Mouse (Mus musculus) bone marrow macrophage, adult 2 months (primary cell): Measurements from ENCODE around the gene Calb2. TPM values are rescaled to one million over a fixed set of nuclear protein-coding genes. Genes with fewer than 3 reads are reported as not detected.

Experiments
- H3K27ac ChIP-seq: 2 replicates; pipeline ENCODE4 v1.5.1; 2012; ENCODE audit warnings: low read depth, low read length; ENCODE audit not compliant: insufficient read depth
- H3K4me1 ChIP-seq: 2 replicates; pipeline ENCODE4 v1.6.1; 2012; ENCODE audit warnings: low read length; ENCODE audit not compliant: control insufficient read depth, insufficient read depth
- H3K4me3 ChIP-seq: 2 replicates; pipeline ENCODE4 v1.5.1; 2012; ENCODE audit warnings: mild to moderate bottlenecking, low read length, moderate library complexity; ENCODE audit not compliant: insufficient read depth
- CTCF ChIP-seq: IDR thresholded peaks from 2 replicates; pipeline ENCODE4 v1.5.1; 2012; ENCODE audit warnings: low read depth, mild to moderate bottlenecking, low read length, moderate library complexity
- POLR2A ChIP-seq: IDR thresholded peaks from 2 replicates; pipeline ENCODE4 v1.6.1; 2012; ENCODE audit warnings: mild to moderate bottlenecking, low read depth, low read length, borderline replicate concordance
- polyA plus RNA-seq: library from polyadenylated mRNA; stranded (reverse); fragments of >200 nt; gene quantifications from 2 replicates; pipeline ENCODE4 v1.2.4, GENCODE M21; 2012; ENCODE audit not compliant: missing spikeins, insufficient read depth, insufficient read length

Calb2 gene
- polyA plus RNA-seq, 1 experiment: not detected

DNA sequence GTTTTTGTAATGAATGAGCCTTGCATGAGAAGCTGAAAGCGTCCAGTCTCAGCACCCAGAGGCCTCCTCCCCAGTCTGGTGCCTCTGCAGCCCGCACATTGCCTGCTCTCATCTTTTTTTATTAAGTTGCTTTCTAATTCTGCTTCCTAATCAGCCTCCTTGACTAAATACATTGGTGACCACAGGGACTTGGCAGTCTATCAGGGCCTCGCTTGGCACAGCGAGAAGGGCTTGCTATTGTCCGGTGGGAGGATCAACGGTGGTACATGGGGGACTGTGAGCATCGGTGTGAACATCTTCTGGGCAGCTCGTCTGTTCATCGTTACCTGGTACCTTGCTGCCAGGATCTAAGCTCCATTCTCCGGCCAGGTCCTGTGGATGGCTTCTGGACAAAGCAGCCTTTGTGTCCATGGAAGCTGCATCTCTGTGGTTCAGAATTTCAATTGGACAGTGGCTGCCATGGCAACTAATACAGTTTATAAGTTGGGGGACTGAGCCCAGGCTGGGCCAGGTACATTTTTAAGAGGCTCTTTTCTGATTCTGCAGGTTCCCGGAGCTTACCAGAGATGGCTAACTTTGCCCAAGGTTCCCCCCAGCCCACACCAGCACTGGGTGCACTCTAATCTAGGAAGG lies 14.8 kb upstream of the Calb2 start:
- no peak overlapping the region for H3K27ac ChIP-seq
- no peak overlapping the region for H3K4me3 ChIP-seq
- TF ChIP-seq POLR2A (no peak), CTCF (no peak)
- H3K4me1 ChIP-seq: no peaks in the 10 kb centered on the region

DNA sequence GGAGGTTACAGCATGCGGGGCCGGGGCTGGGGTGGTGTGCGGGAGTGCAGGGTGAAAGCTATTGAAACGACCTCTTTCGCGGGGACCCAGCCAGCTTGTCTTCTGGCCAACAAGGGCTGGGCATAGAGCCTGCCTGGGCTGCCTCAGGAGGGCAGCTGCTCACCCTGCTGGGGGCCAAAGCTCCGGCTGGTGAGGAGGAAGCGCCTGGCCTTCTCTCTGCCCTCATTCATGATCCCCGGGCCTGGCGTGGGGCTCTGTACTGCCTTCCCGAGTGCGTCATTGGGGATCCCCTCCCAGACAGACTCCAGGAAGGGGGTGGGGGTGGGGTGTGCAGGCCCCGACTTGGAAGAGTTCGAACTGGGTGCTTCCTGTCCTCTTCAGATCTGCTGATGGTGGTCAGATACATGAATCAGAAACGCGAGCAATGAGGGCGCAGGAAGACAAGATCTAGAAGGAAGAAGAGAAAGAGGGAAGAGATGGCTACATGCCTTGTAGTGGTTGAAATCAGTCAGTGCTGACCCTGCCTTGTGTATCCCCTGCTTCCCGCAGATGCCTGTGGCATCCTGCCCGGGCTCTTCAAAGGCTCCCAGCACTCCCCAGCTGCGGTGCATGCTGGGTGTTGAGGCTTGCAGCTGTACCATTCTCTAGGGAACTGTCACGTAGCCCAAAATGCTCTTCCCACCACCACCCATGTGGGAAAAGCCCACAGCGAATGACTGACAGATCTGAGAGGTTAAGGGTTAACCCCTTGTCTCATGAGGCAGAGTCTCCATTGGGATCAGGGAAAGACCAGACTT lies 9.5 kb upstream of the Calb2 start:
- no peak for TF ChIP-seq CTCF
- TF ChIP-seq POLR2A: no peak
- Histone ChIP-seq H3K4me3 (no peak overlapping the region), H3K27ac (no peak overlapping the region), H3K4me1 (no peaks in the 10 kb centered on the region)

DNA sequence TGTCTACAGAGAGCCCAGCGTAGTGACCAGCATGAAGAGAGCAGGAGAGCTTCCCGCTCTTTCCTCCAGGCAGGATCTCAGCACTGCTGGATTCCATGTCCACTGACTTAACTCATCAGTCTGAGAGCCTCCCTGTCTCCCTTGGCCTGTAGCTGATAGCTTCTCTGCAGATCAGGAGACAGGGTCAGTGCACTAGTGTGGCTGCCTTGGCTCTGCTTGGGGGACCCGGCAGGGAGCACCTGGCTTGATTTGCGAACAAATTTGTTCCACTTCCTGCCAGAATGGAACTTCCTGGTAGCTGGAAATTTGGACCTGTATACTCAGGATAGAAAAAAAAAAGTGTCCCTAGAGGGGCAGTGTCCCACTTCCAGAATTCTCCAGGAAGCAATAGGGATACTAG lies 6.8 kb upstream of the Calb2 start:
- Histone ChIP-seq H3K4me3 (no peak overlapping the region), H3K27ac (no peak overlapping the region), H3K4me1 (no peaks in the 10 kb centered on the region)
- no peak for TF ChIP-seq CTCF
- no peak for TF ChIP-seq POLR2A

DNA sequence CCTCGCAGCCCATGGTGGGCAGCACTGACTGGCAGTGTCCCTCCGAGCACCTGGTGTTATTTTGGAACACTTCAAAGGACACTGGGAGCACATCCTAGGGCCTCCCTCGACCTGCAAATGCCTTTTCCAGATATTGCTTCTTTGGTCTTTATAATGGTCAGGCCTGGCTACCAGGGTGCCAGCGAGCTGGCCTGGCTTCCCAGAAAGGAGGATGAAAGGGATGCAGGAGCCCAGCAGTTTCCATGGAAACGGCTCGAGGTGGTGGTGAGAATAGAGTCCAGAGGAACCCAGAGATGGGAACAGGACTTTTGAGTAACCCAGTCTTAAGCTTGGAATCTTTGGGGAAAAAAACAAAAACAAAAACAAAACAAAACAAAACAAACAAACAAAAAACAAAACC lies 4.2 kb upstream of the Calb2 start:
- Histone ChIP-seq H3K27ac (no peak overlapping the region), H3K4me1 (no peaks in the 10 kb centered on the region), H3K4me3 (no peak overlapping the region)
- no peak for TF ChIP-seq POLR2A
- no peak for TF ChIP-seq CTCF

DNA sequence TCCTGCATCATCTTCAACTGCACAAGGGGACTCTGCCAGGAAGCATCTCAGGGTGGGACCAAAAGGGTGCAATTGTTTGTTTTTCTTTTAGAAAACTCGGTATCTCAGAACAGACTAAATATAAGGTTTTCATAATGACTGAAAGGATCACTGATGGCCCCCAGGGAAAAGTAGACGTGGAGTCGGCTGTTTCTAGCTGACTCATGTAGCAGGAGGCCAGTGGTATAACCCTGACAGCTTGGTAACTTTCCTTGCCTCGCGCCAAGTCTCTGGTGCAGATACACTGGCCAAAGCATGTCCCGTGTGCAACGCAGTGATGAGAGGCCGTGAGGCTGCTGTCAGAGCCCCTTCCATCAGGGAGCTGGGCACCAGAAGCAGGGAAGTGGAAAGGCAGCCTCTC lies 1.7 kb downstream of the Calb2 start:
- TF ChIP-seq CTCF (no peak), POLR2A (no peak)
- no peak overlapping the region for H3K27ac ChIP-seq
- H3K4me3 ChIP-seq: no peak overlapping the region
- no peaks in the 10 kb centered on the region for H3K4me1 ChIP-seq

DNA sequence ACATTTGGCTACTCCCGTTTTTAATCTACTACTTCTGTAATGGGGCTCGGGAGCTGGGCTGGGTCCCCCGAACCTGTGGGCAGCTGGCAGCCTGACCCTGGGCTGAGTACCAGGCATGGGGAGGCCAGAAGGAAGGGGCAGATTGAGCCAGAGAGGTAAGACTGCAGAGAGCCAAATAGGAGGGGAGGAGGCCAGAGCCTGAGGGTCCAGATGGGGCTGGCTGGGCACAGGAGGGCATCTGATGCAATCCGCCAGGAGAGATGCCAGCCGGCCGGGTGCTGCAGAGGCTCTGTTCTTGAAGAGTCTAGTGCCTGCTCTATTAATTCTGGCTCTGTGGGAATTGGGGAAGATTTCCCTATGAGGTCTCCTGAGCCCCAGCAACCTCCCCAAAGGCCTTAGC lies 6.0 kb downstream of the Calb2 start:
- Histone ChIP-seq H3K27ac (no peak overlapping the region), H3K4me3 (no peak overlapping the region), H3K4me1 (no peaks in the 10 kb centered on the region)
- no peak for TF ChIP-seq CTCF
- TF ChIP-seq POLR2A: no peak

DNA sequence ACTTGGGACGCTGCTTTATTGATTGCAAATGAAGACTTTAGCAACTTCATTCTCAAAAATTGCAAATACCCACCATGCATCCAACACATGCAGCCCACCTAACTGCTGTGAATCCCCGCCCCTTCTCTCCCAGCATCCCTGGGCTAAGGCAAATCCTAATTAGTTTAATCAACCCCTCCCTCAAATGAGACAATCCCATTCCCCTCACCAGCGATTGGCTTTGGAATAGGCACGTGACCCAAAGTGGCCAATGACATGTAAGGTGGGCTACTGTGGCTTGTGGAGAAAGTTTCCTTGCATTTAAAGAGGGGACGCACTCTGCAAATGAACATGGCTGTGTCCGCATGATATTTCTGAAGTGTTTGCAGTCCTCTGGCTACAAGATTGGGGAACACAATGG lies 15.1 kb downstream of the Calb2 start:
- H3K27ac ChIP-seq: no peak overlapping the region
- no peaks in the 10 kb centered on the region for H3K4me1 ChIP-seq
- TF ChIP-seq CTCF: no peak
- no peak for TF ChIP-seq POLR2A
- no peak overlapping the region for H3K4me3 ChIP-seq

DNA sequence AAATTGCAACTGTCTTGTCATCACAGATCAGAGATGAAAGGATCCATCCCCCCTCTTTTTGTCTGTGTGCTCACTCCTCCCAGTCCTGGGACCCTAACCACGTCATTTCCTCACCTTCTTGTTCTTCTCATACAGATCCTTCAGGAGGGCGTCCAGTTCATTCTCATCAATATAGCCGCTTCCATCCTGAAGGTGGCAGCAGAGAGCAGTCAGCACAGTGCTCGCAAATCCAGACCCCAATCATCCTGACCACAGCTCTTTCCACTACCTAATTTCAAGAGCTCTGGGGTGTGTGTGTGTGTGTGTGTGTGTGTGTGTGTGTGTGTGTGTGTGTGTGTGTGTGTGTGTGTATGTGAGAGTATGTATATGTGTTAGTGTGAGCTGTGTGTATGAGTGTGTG lies 22.5 kb downstream of the Calb2 start:
- H3K4me3 ChIP-seq: no peak overlapping the region
- TF ChIP-seq CTCF (peak; percentile 44), POLR2A (no peak)
- no peaks in the 10 kb centered on the region for H3K4me1 ChIP-seq
- no peak overlapping the region for H3K27ac ChIP-seq

DNA sequence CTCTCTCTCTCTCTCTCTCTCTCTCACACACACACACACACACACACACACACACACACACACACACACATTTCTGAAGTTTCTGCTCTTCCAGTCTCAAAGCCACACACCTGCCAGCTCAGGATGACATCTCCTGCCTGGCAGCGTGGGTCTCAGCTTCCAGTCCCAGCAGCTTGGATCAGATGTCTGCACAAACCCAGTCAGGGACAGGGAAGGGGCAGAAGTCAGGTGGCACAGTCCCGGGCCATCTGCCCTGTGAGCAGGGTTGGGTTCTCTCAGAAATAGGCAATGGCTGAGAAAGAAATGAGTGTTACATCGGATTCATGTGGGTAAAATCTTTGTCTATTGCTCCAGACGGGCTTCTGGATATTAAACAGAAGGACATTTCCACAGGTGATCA lies 27.2 kb downstream of the Calb2 start:
- Histone ChIP-seq H3K27ac (no peak overlapping the region), H3K4me1 (no peaks in the 10 kb centered on the region), H3K4me3 (no peak overlapping the region)
- TF ChIP-seq CTCF: no peak
- no peak for TF ChIP-seq POLR2A

DNA sequence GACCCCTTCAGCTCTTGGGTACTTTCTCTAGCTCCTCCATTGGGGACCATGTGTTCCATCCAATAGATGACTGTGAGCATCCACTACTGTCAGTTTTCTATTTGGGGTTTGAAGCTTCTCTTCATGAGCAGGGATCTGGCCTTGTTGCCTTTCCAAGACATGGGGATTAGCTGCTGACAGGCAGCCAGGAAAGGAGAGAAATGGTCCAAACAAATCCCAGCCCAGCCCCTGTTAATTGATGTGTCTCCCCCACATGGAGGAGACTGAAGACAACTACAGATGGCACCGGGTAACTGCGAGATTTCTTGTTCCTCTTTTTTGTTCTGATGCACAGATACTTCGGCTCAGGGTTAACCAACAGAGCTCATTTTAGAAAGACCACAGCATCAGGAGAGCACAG lies 27.9 kb downstream of the Calb2 start:
- TF ChIP-seq CTCF (no peak), POLR2A (no peak)
- Histone ChIP-seq H3K27ac (no peak overlapping the region), H3K4me1 (no peaks in the 10 kb centered on the region), H3K4me3 (no peak overlapping the region)

DNA sequence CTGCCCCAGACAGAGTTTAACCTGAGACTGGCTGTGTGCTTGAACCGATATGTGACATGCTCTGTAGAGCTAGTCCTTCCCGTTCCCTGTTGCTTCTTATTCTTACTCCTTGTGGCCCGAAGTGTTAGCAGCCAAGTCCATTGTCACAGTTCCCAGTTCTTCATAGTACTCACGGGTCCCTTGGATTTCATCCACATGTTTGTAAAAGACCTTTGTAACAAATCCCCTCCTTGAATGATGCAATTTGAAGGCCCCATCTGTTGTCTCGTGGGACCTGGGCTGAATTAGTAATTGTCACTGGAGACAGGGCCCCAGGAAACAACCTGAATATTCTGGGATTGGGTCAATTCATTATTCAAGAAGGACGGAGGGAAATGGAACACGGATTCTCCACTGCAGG lies 32.5 kb downstream of the Calb2 start:
- no peak for TF ChIP-seq CTCF
- TF ChIP-seq POLR2A: no peak

More for the DNA sequence above, 32.5 kb downstream of the Calb2 start:
- H3K27ac ChIP-seq: no peak overlapping the region
- no peaks in the 10 kb centered on the region for H3K4me1 ChIP-seq
- H3K4me3 ChIP-seq: no peak overlapping the region
